Mouse (Mus musculus): Measurements from ENCODE around the gene Xpr1. TPM values are rescaled to one million over a fixed set of nuclear protein-coding genes. Genes with fewer than 3 reads are reported as not detected.

The Xpr1 gene
- polyA plus RNA-seq, 3 experiments from 2014 or later, result 13.1 to 23.6 (median 16.5) TPM

Other genes with a start within 250 kb of the Xpr1 start
- gene BC034090, start 173.0 kb downstream of the Xpr1 start, polyA plus RNA-seq (2017; shearing (Covaris generic)), result under 1 TPM in 2 of 3 experiments, not detected in 1; 0.50 to 0.96 TPM
- 10 to 100 TPM in 1 of 3 experiments, 1 to 10 TPM in 2; 6.8 to 10.4 (median 8.6) TPM for gene Acbd6, start 140.7 kb upstream of the Xpr1 start, polyA plus RNA-seq (2017; shearing (Covaris generic))

Data from inflammation-experienced regulatory T-cells, adult 6 months (primary cell).